Mouse (Mus musculus) small intestine, adult 2 months (tissue): ENCODE measurements at regions not wholly inside any gene's neighbourhood (a gene's known extent, or its start where the extent isn't known, plus 50 kb on each side); places are given as distances from the start of the nearest gene placed in this dataset.

Experiments used
- CTCF ChIP-seq: fragments of 200-500 bp; IDR thresholded peaks from 2 replicates; pipeline ENCODE4 v1.5.1; 2012; ENCODE audit warnings: low read depth, mild to moderate bottlenecking, control low read depth, inconsistent platforms, low read length, moderate library complexity, mixed read lengths; ENCODE audit not compliant: insufficient replicate concordance, insufficient read length; ENCODE audit errors: extremely low read depth
- POLR2A ChIP-seq: fragments of 200-500 bp; IDR thresholded peaks from 2 replicates; pipeline ENCODE4 v1.6.1; 2012; ENCODE audit warnings: low read depth, mild to moderate bottlenecking, control low read depth, inconsistent platforms, low read length, moderate library complexity

- TF ChIP-seq POLR2A (no peak), CTCF (no peak)
Observed at GRCm38 (mm10) chr10:66918713-66919112, 177.2 kb upstream of the Jmjd1c start.
